ENCODE assay signal across 18 mouse cellular contexts in genomic region chr13:109209413-109209812, GRCm38 (mm10).
A peak's percentile ranks its signal among the peaks of the same experiment; 100 is the strongest.
DNase-seq lines count a peak whose midpoint lies in the region; ATAC-seq and TF ChIP-seq lines count a peak whose summit lies in the region.
"Had no signal": no experiment of that assay in that cellular context is flagged by ENCODE, and none has a peak within 500 bp of the region (broad histone marks: within the 10 kb centered on the region; RNA-seq: fewer than 3 reads in every experiment).

No protein-coding gene starts in this region.

- peaks cover 5% of the 10 kb centered on the region for H3K4me1 ChIP-seq in testis, adult 2 months (ENCODE audit: control insufficient read depth, insufficient read depth, low read length)
- H3K4me1 ChIP-seq: limb, embryonic 13.5 days; neural tube, embryonic 13.5 days had no signal

- H3K4me3 ChIP-seq in testis, adult 2 months (ENCODE audit: control insufficient read depth, low read depth, low read length): peak overlapping the region; percentile 18
- H3K4me3 ChIP-seq: erythroblast, embryonic 14.5 days; heart, embryonic 13.5 days; limb, embryonic 13.5 days; lung, embryonic 15.5 days; neural tube, embryonic 13.5 days had no signal

- no peak overlapping the region for H3K27ac ChIP-seq in testis, adult 2 months (ENCODE audit: control insufficient read depth, insufficient read depth, low read depth, low read length)
- H3K27ac ChIP-seq: heart, embryonic 13.5 days; hindbrain, postnatal 0 days; kidney, postnatal 0 days; limb, embryonic 13.5 days; lung, embryonic 15.5 days; neural tube, embryonic 13.5 days had no signal

- H3K36me3 ChIP-seq in testis, adult 2 months (ENCODE audit: control insufficient read depth, insufficient read depth, low read length): no peaks in the 10 kb centered on the region
- H3K36me3 ChIP-seq: heart, embryonic 13.5 days; limb, embryonic 13.5 days; lung, embryonic 15.5 days; neural tube, embryonic 13.5 days had no signal

- no peak for TF ChIP-seq CTCF in testis, adult 2 months (IDR thresholded peaks at IDR 0.05; ENCODE audit: control insufficient read depth, insufficient read depth, insufficient replicate concordance, low read depth, low read length)

- H3K27me3 ChIP-seq in testis, adult 2 months (ENCODE audit: control insufficient read depth, insufficient read depth, low read length): no peaks in the 10 kb centered on the region
- H3K27me3 ChIP-seq: lung, embryonic 15.5 days had no signal

- TF ChIP-seq POLR2A in testis, adult 2 months (IDR thresholded peaks at IDR 0.05; ENCODE audit: control insufficient read depth, low read depth, low read length): no peak

- DNase-seq in testis, postnatal 10 days (ENCODE audit: low spot score): no peak
- peak; percentile 44 for DNase-seq in lung, postnatal 14 days
- peak; percentile 76 for DNase-seq in thymus, postnatal 4 days
- DNase-seq in embryo, embryonic 10.5 days (ENCODE audit: low spot score): no peak
- no peak for DNase-seq in B cell, adult 2 months
- DNase-seq: cerebellum, adult 2 months; embryo, embryonic 11 days; midbrain, embryonic 14.5 days; right cerebral cortex, adult 18-20 months had no signal

- ATAC-seq in granulocyte monocyte progenitor cell, adult 5-6 weeks (replicated peaks; ENCODE audit: poor library complexity, severe bottlenecking): peak; percentile 33; the same call in 1 of the 2 replicates
- ATAC-seq: hindbrain, postnatal 0 days had no signal

Comparison
In these comparisons a context has a peak if more than half of its experiments do, and no peak if none do; other contexts are left out.
1. DNase-seq: peak in lung, postnatal 14 days (single experiment) and thymus, postnatal 4 days (single experiment); none in testis, postnatal 10 days (single experiment), embryo, embryonic 10.5 days (single experiment) and B cell, adult 2 months (0 of 2).